Mouse (Mus musculus) lung, embryonic 14.5 days (tissue): ENCODE measurements around the gene Sec14l1. TPM values are rescaled to one million over a fixed set of nuclear protein-coding genes. Genes with fewer than 3 reads are reported as not detected.
"Not testable (repeated sequence)": the region's sequence is repeated elsewhere in the genome, so short reads cannot be mapped to it uniquely, and the experiment has no call there.

ENCODE experiments used
- ATAC-seq: fragments of 200-750 bp; cut with Nextera tagmentation; 2 replicates; pipeline ENCODE4 v1.8.0; 2017; ENCODE audit warnings: mild to moderate bottlenecking, moderate TSS enrichment, moderate library complexity; ENCODE audit not compliant: insufficient read depth
- DNase-seq: peaks from one replicate; pipeline ENCODE4 v3.0.0-alpha.2; 2015
- H3K27ac ChIP-seq: fragments of 300-500 bp; sonication (generic); 2 replicates; pipeline ENCODE4 v1.5.1; 2014; ENCODE audit warnings: low read depth, mild to moderate bottlenecking, moderate library complexity
- H3K27me3 ChIP-seq: fragments of 300-500 bp; sonication (generic); 2 replicates; pipeline ENCODE4 v1.6.1; 2014; ENCODE audit warnings: low read length, control low read depth; ENCODE audit not compliant: insufficient read depth
- H3K36me3 ChIP-seq: fragments of 300-500 bp; sonication (generic); 2 replicates; pipeline ENCODE4 v1.6.1; 2014; ENCODE audit warnings: control low read depth; ENCODE audit not compliant: insufficient read depth
- H3K4me1 ChIP-seq: fragments of 300-500 bp; sonication (generic); 2 replicates; pipeline ENCODE4 v1.6.1; 2014; ENCODE audit warnings: antibody characterized with exemption, control low read depth; ENCODE audit not compliant: insufficient read depth
- H3K4me2 ChIP-seq: fragments of 300-500 bp; sonication (generic); 2 replicates; pipeline ENCODE4 v1.6.1; 2014; ENCODE audit warnings: mild to moderate bottlenecking
- H3K4me3 ChIP-seq: fragments of 300-500 bp; sonication (generic); 2 replicates; pipeline ENCODE4 v1.5.1; 2014; ENCODE audit warnings: low read depth, low read length
- H3K9ac ChIP-seq: fragments of 300-500 bp; sonication (generic); 2 replicates; pipeline ENCODE4 v1.6.1; 2014
- H3K9me3 ChIP-seq: fragments of 300-500 bp; sonication (generic); 2 replicates; pipeline ENCODE4 v1.6.1; 2016; ENCODE audit warnings: low read depth, low read length, control low read depth
- CTCF ChIP-seq: IDR thresholded peaks from 2 replicates; pipeline ENCODE4 v1.5.1; 2016; ENCODE audit warnings: antibody characterized with exemption, low read depth
- WGBS: fragments of 180-500 bp; shearing (Covaris S2); extraction: QIAGEN DNeasy Blood & Tissue Kit; methylation state at CpG from one replicate; pipeline ENCODE4 v1.1.7; 2014; 5-methylcytosine and 5-hydroxymethylcytosine counted together
- polyA plus RNA-seq: library from polyadenylated mRNA; unstranded; fragments of >200 nt; fragmentation: Nextera tagmentation; extraction: Ambion mirVana; gene quantifications from 2 replicates; pipeline ENCODE4 v1.2.1, GENCODE M21; 2014

Sec14l1 gene
- 44.3 and 46.2 TPM in 2 replicates for polyA plus RNA-seq

- Histone ChIP-seq H3K27me3 (no peaks in the 10 kb centered on the region), H3K9ac (peak within 1 kb of the TSS; percentile 89), H3K27ac (peak within 1 kb of the TSS; percentile 97), H3K36me3 (peaks cover 15% of the 10 kb centered on the region), H3K4me1 (peaks cover 31% of the 10 kb centered on the region), H3K9me3 (no peaks in the 10 kb centered on the region), H3K4me2 (peak within 1 kb of the TSS; percentile 76), H3K4me3 (peak within 1 kb of the TSS; percentile 87)
- DNase-seq: peak; percentile 98
- WGBS: 2% methylated on average over 61 of the region's 67 CpGs
- peak; percentile 94 for ATAC-seq
- TF ChIP-seq CTCF: no peak
These were observed at the start of gene Sec14l1 for GRCm38 (mm10) chr11:117114592-117115345. Gene Sec14l1 (plus strand): TSS chr11:117115168.

- not testable (repeated sequence) for DNase-seq, H3K4me3 ChIP-seq, H3K27me3 ChIP-seq, H3K4me1 ChIP-seq, H3K9me3 ChIP-seq, H3K9ac ChIP-seq, H3K36me3 ChIP-seq, H3K4me2 ChIP-seq, H3K27ac ChIP-seq, ATAC-seq
- 58% methylated on average over 5 of the region's 5 CpGs for WGBS
These were observed 49.4 kb upstream of the Sec14l1 start for GRCm38 (mm10) chr11:117065602-117066001.

- no peak for TF ChIP-seq CTCF
- ATAC-seq: no peak
These were observed 48.2 kb upstream of the Sec14l1 start for GRCm38 (mm10) chr11:117066738-117067137.

GRCm38 (mm10) chr11:117068332-117068731 is 46.6 kb upstream of the Sec14l1 start:
- Histone ChIP-seq H3K9me3 (no peaks in the 10 kb centered on the region), H3K27me3 (no peaks in the 10 kb centered on the region), H3K9ac (no peak overlapping the region), H3K27ac (no peak overlapping the region), H3K4me1 (no peaks in the 10 kb centered on the region), H3K4me2 (no peak overlapping the region), H3K4me3 (no peak overlapping the region), H3K36me3 (no peaks in the 10 kb centered on the region)
- 69% methylated on average over 1 of the region's 1 CpGs for WGBS
- peak; percentile 60 for DNase-seq
- ATAC-seq: no peak
- TF ChIP-seq CTCF: no peak

More at GRCm38 (mm10) chr11:117066738-117067137, 48.2 kb upstream of the Sec14l1 start:
- DNase-seq: peak; percentile 45
- Histone ChIP-seq H3K4me1 (no peaks in the 10 kb centered on the region), H3K9me3 (no peaks in the 10 kb centered on the region), H3K4me2 (no peak overlapping the region), H3K27ac (no peak overlapping the region), H3K36me3 (no peaks in the 10 kb centered on the region), H3K9ac (no peak overlapping the region), H3K4me3 (no peak overlapping the region), H3K27me3 (no peaks in the 10 kb centered on the region)
- WGBS: 51% methylated on average over 5 of the region's 5 CpGs

- Histone ChIP-seq H3K9me3 (no peaks in the 10 kb centered on the region), H3K27ac (no peak overlapping the region), H3K4me2 (no peak overlapping the region), H3K4me3 (no peak overlapping the region), H3K9ac (no peak overlapping the region), H3K27me3 (no peaks in the 10 kb centered on the region), H3K4me1 (no peaks in the 10 kb centered on the region), H3K36me3 (no peaks in the 10 kb centered on the region)
- peak; percentile 56 for DNase-seq
- WGBS: 69% methylated on average over 3 of the region's 3 CpGs
- ATAC-seq: no peak
- peak; percentile 41 for TF ChIP-seq CTCF
These were observed 45.9 kb upstream of the Sec14l1 start for GRCm38 (mm10) chr11:117069027-117069426.

GRCm38 (mm10) chr11:117070711-117071110 is 44.3 kb upstream of the Sec14l1 start:
- Histone ChIP-seq H3K27ac (no peak overlapping the region), H3K36me3 (no peaks in the 10 kb centered on the region), H3K4me3 (no peak overlapping the region), H3K9ac (no peak overlapping the region), H3K4me2 (no peak overlapping the region), H3K9me3 (no peaks in the 10 kb centered on the region), H3K27me3 (no peaks in the 10 kb centered on the region), H3K4me1 (no peaks in the 10 kb centered on the region)
- WGBS: 59% methylated on average over 7 of the region's 7 CpGs
- ATAC-seq (no peak), DNase-seq (no peak)
- TF ChIP-seq CTCF: no peak

GRCm38 (mm10) chr11:117072128-117072527 is 42.8 kb upstream of the Sec14l1 start:
- Histone ChIP-seq H3K4me1 (peaks cover 4% of the 10 kb centered on the region; the same call in 1 of the 2 replicates), H3K27me3 (no peaks in the 10 kb centered on the region), H3K4me2 (peak overlapping the region; percentile 40), H3K27ac (no peak overlapping the region), H3K4me3 (no peak overlapping the region), H3K36me3 (no peaks in the 10 kb centered on the region), H3K9me3 (no peaks in the 10 kb centered on the region), H3K9ac (peak overlapping the region; percentile 22; the same call in 1 of the 2 replicates)
- DNase-seq: peak; percentile 94
- peak; percentile 12; the same call in 1 of the 2 replicates for ATAC-seq
- WGBS: 2% methylated on average over 13 of the region's 13 CpGs
- peak; percentile 99 for TF ChIP-seq CTCF
